27 mouse cellular contexts compared by ENCODE assay signal in genomic region chr2:160057211-160057610, GRCm38 (mm10).
A peak's percentile ranks its signal among the peaks of the same experiment; 100 is the strongest.
DNase-seq lines count a peak whose midpoint lies in the region; ATAC-seq and TF ChIP-seq lines count a peak whose summit lies in the region.
"Had no signal": no experiment of that assay in that cellular context is flagged by ENCODE, and none has a peak within 500 bp of the region (broad histone marks: within the 10 kb centered on the region; RNA-seq: fewer than 3 reads in every experiment).

No protein-coding gene starts in this region.

- 0 out of 2 replicates have a peak, but pooled peaks cover 5% of the 10 kb centered on the region for H3K27me3 ChIP-seq in embryonic facial prominence, embryonic 14.5 days (replicated peaks; ENCODE audit: control insufficient read depth, insufficient read depth, low read length)
- no peaks in the 10 kb centered on the region; the same call in 1 of the 2 replicates for H3K27me3 ChIP-seq in embryonic facial prominence, embryonic 10.5 days (replicated peaks; ENCODE audit: low read depth, poor library complexity, severe bottlenecking)
- no peaks in the 10 kb centered on the region for H3K27me3 ChIP-seq in hindbrain, postnatal 0 days (ENCODE audit: insufficient read depth, low read length)
- no peaks in the 10 kb centered on the region for H3K27me3 ChIP-seq in hindbrain, embryonic 12.5 days
- no peaks in the 10 kb centered on the region for H3K27me3 ChIP-seq in midbrain, postnatal 0 days (ENCODE audit: insufficient read depth, low read length)
- H3K27me3 ChIP-seq in midbrain, embryonic 13.5 days = no peaks in the 10 kb centered on the region
- H3K27me3 ChIP-seq: embryonic facial prominence, embryonic 15.5 days had no signal

- no peak overlapping the region for H3K4me2 ChIP-seq in embryonic facial prominence, embryonic 14.5 days (ENCODE audit: low read depth, low read length)
- H3K4me2 ChIP-seq in hindbrain, postnatal 0 days (ENCODE audit: low read depth, low read length) = no peak overlapping the region
- no peak overlapping the region for H3K4me2 ChIP-seq in hindbrain, embryonic 12.5 days (replicated peaks)
- no peak overlapping the region for H3K4me2 ChIP-seq in midbrain, postnatal 0 days (ENCODE audit: low read depth, low read length, poor library complexity, severe bottlenecking)
- H3K4me2 ChIP-seq in midbrain, embryonic 13.5 days (replicated peaks) = no peak overlapping the region
- H3K4me2 ChIP-seq: embryonic facial prominence, embryonic 15.5 days; heart, embryonic 13.5 days; hindbrain, embryonic 13.5 days had no signal

- no peak overlapping the region for H3K27ac ChIP-seq in embryonic facial prominence, embryonic 14.5 days (replicated peaks; ENCODE audit: low read depth, low read length)
- H3K27ac ChIP-seq in embryonic facial prominence, embryonic 10.5 days (replicated peaks) = no peak overlapping the region
- no peak overlapping the region for H3K27ac ChIP-seq in hindbrain, postnatal 0 days
- H3K27ac ChIP-seq in hindbrain, embryonic 12.5 days = no peak overlapping the region
- H3K27ac ChIP-seq in midbrain, postnatal 0 days (ENCODE audit: low read depth, low read length) = no peak overlapping the region
- no peak overlapping the region for H3K27ac ChIP-seq in midbrain, embryonic 13.5 days
- H3K27ac ChIP-seq: embryonic facial prominence, embryonic 15.5 days; gastrocnemius, adult 2 months; heart, adult 2 months; heart, embryonic 10.5 days; heart, embryonic 13.5 days; hindbrain, embryonic 13.5 days had no signal

- 51% methylated on average over 6 of the region's 6 CpGs for WGBS in embryonic facial prominence, embryonic 14.5 days
- WGBS in embryonic facial prominence, embryonic 10.5 days = 55% methylated on average over 6 of the region's 6 CpGs
- WGBS in hindbrain, postnatal 0 days = 39% methylated on average over 6 of the region's 6 CpGs
- WGBS in hindbrain, embryonic 12.5 days = 46% methylated on average over 6 of the region's 6 CpGs
- WGBS in midbrain, postnatal 0 days = 29% methylated on average over 6 of the region's 6 CpGs
- 42% methylated on average over 6 of the region's 6 CpGs for WGBS in midbrain, embryonic 13.5 days

- no peak overlapping the region for H3K4me3 ChIP-seq in embryonic facial prominence, embryonic 14.5 days (ENCODE audit: low read depth, low read length)
- H3K4me3 ChIP-seq in embryonic facial prominence, embryonic 10.5 days = no peak overlapping the region
- H3K4me3 ChIP-seq in hindbrain, postnatal 0 days (ENCODE audit: low read length) = no peak overlapping the region
- H3K4me3 ChIP-seq in hindbrain, embryonic 12.5 days = no peak overlapping the region
- H3K4me3 ChIP-seq in midbrain, postnatal 0 days (ENCODE audit: low read depth, low read length) = no peak overlapping the region
- H3K4me3 ChIP-seq in midbrain, embryonic 13.5 days (replicated peaks) = no peak overlapping the region
- H3K4me3 ChIP-seq: embryonic facial prominence, embryonic 15.5 days; gastrocnemius, adult 2 months; heart, adult 2 months; heart, embryonic 10.5 days; heart, embryonic 13.5 days; hindbrain, embryonic 13.5 days had no signal

- no peak for TF ChIP-seq CTCF in hindbrain, postnatal 0 days (IDR thresholded peaks at IDR 0.05; ENCODE audit: low read depth)
- no peak for TF ChIP-seq CTCF in midbrain, postnatal 0 days (IDR thresholded peaks at IDR 0.05)

- no peaks in the 10 kb centered on the region for H3K9me3 ChIP-seq in embryonic facial prominence, embryonic 14.5 days (ENCODE audit: control insufficient read depth, low read length)
- no peaks in the 10 kb centered on the region for H3K9me3 ChIP-seq in embryonic facial prominence, embryonic 10.5 days
- no peaks in the 10 kb centered on the region for H3K9me3 ChIP-seq in hindbrain, postnatal 0 days (ENCODE audit: low read length)
- H3K9me3 ChIP-seq in hindbrain, embryonic 12.5 days (replicated peaks) = no peaks in the 10 kb centered on the region
- no peaks in the 10 kb centered on the region for H3K9me3 ChIP-seq in midbrain, postnatal 0 days (ENCODE audit: low read length)
- H3K9me3 ChIP-seq in midbrain, embryonic 13.5 days = no peaks in the 10 kb centered on the region
- H3K9me3 ChIP-seq: embryonic facial prominence, embryonic 15.5 days; heart, embryonic 10.5 days; heart, embryonic 13.5 days; hindbrain, embryonic 13.5 days had no signal

- no peak for ATAC-seq in embryonic facial prominence, embryonic 14.5 days (ENCODE audit: low read depth)
- no peak for ATAC-seq in hindbrain, postnatal 0 days
- no peak for ATAC-seq in hindbrain, embryonic 12.5 days (ENCODE audit: low FRiP score)
- ATAC-seq in midbrain, postnatal 0 days (ENCODE audit: low FRiP score) = no peak
- ATAC-seq in midbrain, embryonic 13.5 days = no peak
- ATAC-seq in granulocyte monocyte progenitor cell, adult 5-6 weeks (replicated peaks; ENCODE audit: poor library complexity, severe bottlenecking) = peak; percentile 28; the same call in 1 of the 2 replicates
- ATAC-seq: activated CD4-positive, CD25-positive, alpha-beta regulatory T cell, adult 4 months; forebrain, embryonic 16.5 days; hindbrain, embryonic 16.5 days; inflammation-experienced regulatory T-cells, adult 6 months; intestine, embryonic 16.5 days had no signal

- no peak overlapping the region for H3K9ac ChIP-seq in embryonic facial prominence, embryonic 14.5 days (ENCODE audit: low read depth, low read length)
- no peak overlapping the region for H3K9ac ChIP-seq in hindbrain, postnatal 0 days (replicated peaks; ENCODE audit: low read length)
- H3K9ac ChIP-seq in hindbrain, embryonic 12.5 days = no peak overlapping the region
- no peak overlapping the region for H3K9ac ChIP-seq in midbrain, postnatal 0 days (replicated peaks; ENCODE audit: low read length, poor library complexity, severe bottlenecking)
- H3K9ac ChIP-seq in midbrain, embryonic 13.5 days (replicated peaks) = no peak overlapping the region
- H3K9ac ChIP-seq: embryonic facial prominence, embryonic 15.5 days; heart, embryonic 13.5 days; hindbrain, embryonic 13.5 days had no signal

- H3K36me3 ChIP-seq in embryonic facial prominence, embryonic 14.5 days (ENCODE audit: control insufficient read depth, insufficient read depth, low read length) = no peaks in the 10 kb centered on the region
- H3K36me3 ChIP-seq in embryonic facial prominence, embryonic 10.5 days (replicated peaks) = no peaks in the 10 kb centered on the region
- no peaks in the 10 kb centered on the region for H3K36me3 ChIP-seq in hindbrain, postnatal 0 days (ENCODE audit: insufficient read depth, low read length)
- no peaks in the 10 kb centered on the region for H3K36me3 ChIP-seq in hindbrain, embryonic 12.5 days
- H3K36me3 ChIP-seq in midbrain, postnatal 0 days (ENCODE audit: insufficient read depth, low read length) = no peaks in the 10 kb centered on the region
- H3K36me3 ChIP-seq in midbrain, embryonic 13.5 days = no peaks in the 10 kb centered on the region
- H3K36me3 ChIP-seq: embryonic facial prominence, embryonic 15.5 days; heart, embryonic 10.5 days; heart, embryonic 13.5 days; hindbrain, embryonic 13.5 days had no signal

- peak; percentile 35 for DNase-seq in embryonic facial prominence, embryonic 14.5 days (ENCODE audit: low spot score)
- DNase-seq in embryonic facial prominence, embryonic 10.5 days (ENCODE audit: low spot score) = no peak
- DNase-seq in hindbrain, postnatal 0 days (ENCODE audit: low spot score) = peak; percentile 19
- peak; percentile 15 for DNase-seq in midbrain, postnatal 0 days (ENCODE audit: low spot score)
- DNase-seq in frontal cortex, postnatal 14 days (ENCODE audit: low spot score in 2 of 2) = no peak
- DNase-seq: adrenal gland, adult 8-10 months; adrenal gland, postnatal 36 days; cerebellum, adult 11-12 months; cerebellum, adult 8-10 months; cerebellum, postnatal 10 days; cerebellum, postnatal 36 days; embryo, embryonic 11 days; gastrocnemius, adult 2 months; gastrocnemius, postnatal 14 days; heart, adult 2 months had no signal

- no peaks in the 10 kb centered on the region for H3K4me1 ChIP-seq in embryonic facial prominence, embryonic 14.5 days (ENCODE audit: control insufficient read depth, insufficient read depth, low read length)
- H3K4me1 ChIP-seq in embryonic facial prominence, embryonic 10.5 days = no peaks in the 10 kb centered on the region
- no peaks in the 10 kb centered on the region for H3K4me1 ChIP-seq in hindbrain, postnatal 0 days (ENCODE audit: insufficient read depth, low read length)
- H3K4me1 ChIP-seq in hindbrain, embryonic 12.5 days = no peaks in the 10 kb centered on the region
- H3K4me1 ChIP-seq in midbrain, postnatal 0 days (ENCODE audit: insufficient read depth, low read length) = no peaks in the 10 kb centered on the region
- H3K4me1 ChIP-seq in midbrain, embryonic 13.5 days (replicated peaks) = peaks cover 11% of the 10 kb centered on the region; the same call in 1 of the 2 replicates
- H3K4me1 ChIP-seq: embryonic facial prominence, embryonic 15.5 days; heart, embryonic 10.5 days had no signal

Comparison
In these comparisons a context has a peak if more than half of its experiments do, and no peak if none do; other contexts are left out.
1. DNase-seq: peak in embryonic facial prominence, embryonic 14.5 days (single experiment), hindbrain, postnatal 0 days (single experiment) and midbrain, postnatal 0 days (single experiment); none in embryonic facial prominence, embryonic 10.5 days (single experiment) and frontal cortex, postnatal 14 days (0 of 2).